9 mouse cellular contexts compared by ENCODE assay signal in the genomic region with DNA sequence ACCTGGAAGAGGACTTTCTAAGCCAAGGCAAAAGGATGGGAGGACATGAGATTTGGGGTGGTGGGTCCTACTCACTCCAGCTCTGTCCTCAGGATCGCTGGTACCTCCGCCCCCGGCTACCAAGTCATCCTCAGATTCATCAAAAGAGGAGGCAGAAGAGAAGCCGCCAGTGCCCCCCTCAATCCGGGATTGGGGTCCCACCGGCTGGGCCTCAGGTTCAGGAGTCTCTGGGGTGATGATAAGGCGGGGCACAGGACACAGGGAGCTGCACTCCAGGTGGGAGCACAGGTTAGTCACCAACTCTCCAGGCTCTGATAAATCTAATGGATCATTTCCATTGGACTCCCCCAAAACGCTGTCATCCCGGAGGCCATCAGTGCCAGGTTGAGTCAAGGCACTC. TPM values are rescaled to one million over a fixed set of nuclear protein-coding genes. Genes with fewer than 3 reads are reported as not detected.
DNase-seq lines count a peak whose midpoint lies in the region; ATAC-seq and TF ChIP-seq lines count a peak whose summit lies in the region.
"Had no signal": no experiment of that assay in that cellular context is flagged by ENCODE, and none has a peak within 500 bp of the region (broad histone marks: within the 10 kb centered on the region; RNA-seq: fewer than 3 reads in every experiment).

No protein-coding gene starts in this region.

- H3K27me3 ChIP-seq in heart, embryonic 14.5 days (ENCODE audit: control insufficient read depth, insufficient read depth, low read length), result no peaks in the 10 kb centered on the region
- H3K27me3 ChIP-seq in G1E (ENCODE audit: insufficient read depth, low read length), result no peaks in the 10 kb centered on the region
- H3K27me3 ChIP-seq in forebrain, embryonic 16.5 days (replicated peaks; ENCODE audit: control insufficient read depth, insufficient read depth, low read length), result no peaks in the 10 kb centered on the region
- H3K27me3 ChIP-seq: Patski had no signal

- no peak overlapping the region for H3K27ac ChIP-seq in heart, embryonic 14.5 days (replicated peaks in 1 of 2; ENCODE audit: control insufficient read depth in 1 of 2, insufficient read depth in 1 of 2, low read depth in 2 of 2, low read length in 2 of 2)
- H3K27ac ChIP-seq in forebrain, embryonic 16.5 days (ENCODE audit: low read length), result no peak overlapping the region
- H3K27ac ChIP-seq in macrophage, result no peak overlapping the region

- H3K4me2 ChIP-seq in heart, embryonic 14.5 days (ENCODE audit: low read length), result peak overlapping the region; percentile 86
- peak overlapping the region; percentile 78 for H3K4me2 ChIP-seq in forebrain, embryonic 16.5 days (ENCODE audit: low read length)

- TF ChIP-seq CTCF in G1E (IDR thresholded peaks at IDR 0.05; ENCODE audit: low read depth, low read length), result no peak

- H3K4me1 ChIP-seq in heart, embryonic 14.5 days (ENCODE audit: control insufficient read depth in 2 of 2, insufficient read depth in 2 of 2, low read length in 2 of 2), result peaks cover 22 to 37% of the 10 kb centered on the region in 2 experiments
- peaks cover 71% of the 10 kb centered on the region for H3K4me1 ChIP-seq in G1E (ENCODE audit: insufficient read depth, low read depth, low read length)
- H3K4me1 ChIP-seq in forebrain, embryonic 16.5 days (replicated peaks; ENCODE audit: control insufficient read depth, insufficient read depth, low read length), result peaks cover 52% of the 10 kb centered on the region

- H3K4me3 ChIP-seq in heart, embryonic 14.5 days (ENCODE audit: control insufficient read depth in 1 of 2, insufficient read depth in 1 of 2, low read depth in 1 of 2, low read length in 2 of 2), result peak overlapping the region; percentile 75 to 84
- H3K4me3 ChIP-seq in G1E (ENCODE audit: low read depth, low read length) (peak overlapping the region; percentile 89; the same call in 1 of the 2 replicates), macrophage (ENCODE audit: inconsistent target) (peak overlapping the region; percentile 63)
- peak overlapping the region; percentile 89 for H3K4me3 ChIP-seq in forebrain, embryonic 16.5 days (replicated peaks; ENCODE audit: low read length)

- DNase-seq in heart, adult 18-20 months, result no peak
- no peak for DNase-seq in G1E (ENCODE audit: low spot score)
- no peak for DNase-seq in urinary bladder, postnatal 36 days (ENCODE audit: low spot score in 2 of 2)
- DNase-seq in adrenal gland, postnatal 10 days, result no peak
- no peak for DNase-seq in layer of hippocampus, adult 8-10 months (ENCODE audit: low spot score in 2 of 2)

- H3K9ac ChIP-seq in heart, embryonic 14.5 days (ENCODE audit: low read length), result peak overlapping the region; percentile 83
- H3K9ac ChIP-seq in forebrain, embryonic 16.5 days (replicated peaks; ENCODE audit: low read depth, low read length), result peak overlapping the region; percentile 85

- WGBS in heart, embryonic 14.5 days, result 23% methylated on average over 9 of the region's 9 CpGs
- 21% methylated on average over 9 of the region's 9 CpGs for WGBS in forebrain, embryonic 16.5 days
- 75% methylated on average over 9 of the region's 9 CpGs for WGBS in macrophage (ENCODE audit: missing documents)

- no peak for ATAC-seq in heart, embryonic 14.5 days (ENCODE audit: insufficient number of reproducible peaks, insufficient read depth, low FRiP score, low read depth)
- ATAC-seq in G1E (ENCODE audit: extremely low read depth, insufficient number of reproducible peaks, low FRiP score, poor library complexity, severe bottlenecking), result no peak
- no peak for ATAC-seq in forebrain, embryonic 16.5 days

- no peaks in the 10 kb centered on the region for H3K36me3 ChIP-seq in heart, embryonic 14.5 days (ENCODE audit: control insufficient read depth, insufficient read depth, low read length)
- H3K36me3 ChIP-seq in G1E (replicated peaks) (peaks cover 42% of the 10 kb centered on the region), macrophage (ENCODE audit: inconsistent target) (no peaks in the 10 kb centered on the region)
- H3K36me3 ChIP-seq in forebrain, embryonic 16.5 days (ENCODE audit: control insufficient read depth, insufficient read depth), result peaks cover 2% of the 10 kb centered on the region; the same call in 1 of the 2 replicates

- H3K9me3 ChIP-seq in heart, embryonic 14.5 days (ENCODE audit: control insufficient read depth, low read length), result no peaks in the 10 kb centered on the region
- H3K9me3 ChIP-seq in G1E (replicated peaks), result no peaks in the 10 kb centered on the region
- no peaks in the 10 kb centered on the region for H3K9me3 ChIP-seq in forebrain, embryonic 16.5 days (ENCODE audit: control insufficient read depth, low read length)

- H3K79me2 ChIP-seq in macrophage (ENCODE audit: inconsistent target), result peaks cover 52% of the 10 kb centered on the region

RNA-seq across cellular contexts. Expression of gene Itpkc, which starts 1.2 kb away (rescaled TPM):
- 3.4 and 3.8 TPM in 2 replicates for polyA plus RNA-seq in heart, embryonic 14.5 days (2014; fragmentation: Nextera tagmentation; extraction: Ambion mirVana)
- total RNA-seq in heart, adult 18-20 months (2021), result 1 to 10 TPM; 4.6 TPM
- total RNA-seq in G1E (2014; fragmentation: Nextera tagmentation) (5.3 and 6.6 TPM in 2 replicates), G1E (2017) (4.6 TPM in 2 replicates)
- polyA plus RNA-seq in G1E (2012) (3.5 and 3.9 TPM in 2 replicates), macrophage (2018) (4.0 to 6.8 TPM (median 6.2 TPM) in 3 replicates)
- 6.2 and 6.4 TPM in 2 replicates for polyA plus RNA-seq in forebrain, embryonic 16.5 days (2015; fragmentation: Nextera tagmentation; extraction: Ambion mirVana)
- 100 to 1,000 TPM in 7 of 26 experiments, 10 to 100 TPM in 19; 14.1 to 149 (median 55.4) TPM for total RNA-seq in macrophage (2018; cell fraction: chromatin; rRNA removed)
- 10 to 100 TPM in 13 of 26 experiments, 1 to 10 TPM in 13; 5.2 to 39.8 (median 10.0) TPM for total RNA-seq in macrophage (2018; cell fraction: cytosol; rRNA removed)
- 100 to 1,000 TPM in 1 of 26 experiments, 10 to 100 TPM in 24, 1 to 10 TPM in 1; 9.0 to 111 (median 34.1) TPM for total RNA-seq in macrophage (2018; cell fraction: nucleus; rRNA removed)
- 10 to 100 TPM in 1 of 2 experiments, 1 to 10 TPM in 1; 9.6 to 10.5 TPM for total RNA-seq in adrenal gland, postnatal 10 days (2021)
- total RNA-seq in layer of hippocampus, adult 8-10 months (2022), result 10 to 100 TPM; 10.6 to 13.5 (median 12.4) TPM

RNA-seq across cellular contexts. Expression of gene Coq8b, which starts 5.5 kb away (rescaled TPM):
- polyA plus RNA-seq in heart, embryonic 14.5 days (2014; fragmentation: Nextera tagmentation; extraction: Ambion mirVana), result 9.9 and 11.9 TPM in 2 replicates
- 10 to 100 TPM in 1 of 2 experiments, 1 to 10 TPM in 1; 9.8 to 11.3 TPM for total RNA-seq in heart, adult 18-20 months (2021)
- 19.3 and 30.4 TPM in 2 replicates for total RNA-seq in G1E (2014; fragmentation: Nextera tagmentation)
- 25.3 and 25.5 TPM in 2 replicates for total RNA-seq in G1E (2017)
- polyA plus RNA-seq in G1E (2012), result 62.2 and 65.3 TPM in 2 replicates
- polyA plus RNA-seq in forebrain, embryonic 16.5 days (2015; fragmentation: Nextera tagmentation; extraction: Ambion mirVana), result 26.3 and 27.2 TPM in 2 replicates
- 10 to 100 TPM; 18.6 to 94.5 (median 54.0) TPM for total RNA-seq in macrophage (2018; cell fraction: chromatin; rRNA removed)
- total RNA-seq in macrophage (2018; cell fraction: cytosol; rRNA removed), result 10 to 100 TPM; 14.7 to 24.2 (median 19.7) TPM
- total RNA-seq in macrophage (2018; cell fraction: nucleus; rRNA removed), result 10 to 100 TPM; 12.1 to 45.8 (median 27.7) TPM
- 15.6 to 17.3 TPM (median 16.0 TPM) in 3 replicates for polyA plus RNA-seq in macrophage (2018)
- total RNA-seq in adrenal gland, postnatal 10 days (2021), result 10 to 100 TPM; 33.1 to 36.8 TPM
- total RNA-seq in layer of hippocampus, adult 8-10 months (2022), result 10 to 100 TPM; 38.9 to 48.4 (median 42.6) TPM

RNA-seq across cellular contexts. Expression of gene Numbl, which starts 31.0 kb away (rescaled TPM):
- polyA plus RNA-seq in heart, embryonic 14.5 days (2014; fragmentation: Nextera tagmentation; extraction: Ambion mirVana), result 3.3 and 5.4 TPM in 2 replicates
- total RNA-seq in heart, adult 18-20 months (2021), result 1 to 10 TPM; 2.4 to 3.3 TPM
- total RNA-seq in G1E (2014; fragmentation: Nextera tagmentation) (2.9 and 4.5 TPM in 2 replicates), G1E (2017) (1.3 and 1.6 TPM in 2 replicates)
- polyA plus RNA-seq in G1E (2012) (5.7 TPM in 2 replicates), macrophage (2018) (2.0 to 3.1 TPM (median 2.4 TPM) in 3 replicates)
- polyA plus RNA-seq in forebrain, embryonic 16.5 days (2015; fragmentation: Nextera tagmentation; extraction: Ambion mirVana), result 42.2 and 43.3 TPM in 2 replicates
- total RNA-seq in macrophage (2018; cell fraction: chromatin; rRNA removed), result 10 to 100 TPM in 5 of 26 experiments, 1 to 10 TPM in 21; 2.1 to 14.8 (median 6.4) TPM
- total RNA-seq in macrophage (2018; cell fraction: cytosol; rRNA removed), result 1 to 10 TPM in 24 of 26 experiments, under 1 TPM in 2; 0.68 to 5.4 (median 2.2) TPM
- total RNA-seq in macrophage (2018; cell fraction: nucleus; rRNA removed), result 10 to 100 TPM in 1 of 26 experiments, 1 to 10 TPM in 23, under 1 TPM in 2; 0.83 to 10.4 (median 3.2) TPM
- total RNA-seq in adrenal gland, postnatal 10 days (2021), result 10 to 100 TPM; 11.3 to 13.6 TPM
- total RNA-seq in layer of hippocampus, adult 8-10 months (2022), result 100 to 1,000 TPM; 110 to 133 (median 125) TPM

RNA-seq across cellular contexts. Expression of gene Snrpa, which starts 31.2 kb away (rescaled TPM):
- 140 and 150 TPM in 2 replicates for polyA plus RNA-seq in heart, embryonic 14.5 days (2014; fragmentation: Nextera tagmentation; extraction: Ambion mirVana)
- total RNA-seq in heart, adult 18-20 months (2021), result 10 to 100 TPM; 40.1 to 40.2 TPM
- 249 and 291 TPM in 2 replicates for total RNA-seq in G1E (2014; fragmentation: Nextera tagmentation)
- total RNA-seq in G1E (2017), result 96.6 and 101 TPM in 2 replicates
- polyA plus RNA-seq in G1E (2012), result 608 and 872 TPM in 2 replicates
- 227 and 232 TPM in 2 replicates for polyA plus RNA-seq in forebrain, embryonic 16.5 days (2015; fragmentation: Nextera tagmentation; extraction: Ambion mirVana)
- total RNA-seq in macrophage (2018; cell fraction: chromatin; rRNA removed), result 10 to 100 TPM; 18.0 to 72.3 (median 50.1) TPM
- total RNA-seq in macrophage (2018; cell fraction: cytosol; rRNA removed), result 10 to 100 TPM; 51.9 to 79.0 (median 62.5) TPM
- total RNA-seq in macrophage (2018; cell fraction: nucleus; rRNA removed), result 100 to 1,000 TPM in 1 of 26 experiments, 10 to 100 TPM in 25; 22.3 to 135 (median 47.9) TPM
- polyA plus RNA-seq in macrophage (2018), result 56.0 to 80.4 TPM (median 77.1 TPM) in 3 replicates
- total RNA-seq in adrenal gland, postnatal 10 days (2021), result 10 to 100 TPM; 59.6 to 66.9 TPM
- 100 to 1,000 TPM in 1 of 4 experiments, 10 to 100 TPM in 3; 82.0 to 108 (median 85.0) TPM for total RNA-seq in layer of hippocampus, adult 8-10 months (2022)

RNA-seq across cellular contexts. Expression of gene BC024978, which starts 31.7 kb away (rescaled TPM):
- 3.3 and 3.7 TPM in 2 replicates for polyA plus RNA-seq in heart, embryonic 14.5 days (2014; fragmentation: Nextera tagmentation; extraction: Ambion mirVana)
- total RNA-seq in heart, adult 18-20 months (2021), result 10 to 100 TPM; 10.8 to 15.7 TPM
- total RNA-seq in G1E (2014; fragmentation: Nextera tagmentation), result 14.5 and 15.5 TPM in 2 replicates
- total RNA-seq in G1E (2017), result 2.7 and 3.3 TPM in 2 replicates
- polyA plus RNA-seq in G1E (2012), result 3.5 and 4.8 TPM in 2 replicates
- 3.6 and 5.1 TPM in 2 replicates for polyA plus RNA-seq in forebrain, embryonic 16.5 days (2015; fragmentation: Nextera tagmentation; extraction: Ambion mirVana)
- 10 to 100 TPM in 22 of 26 experiments, 1 to 10 TPM in 4; 5.7 to 25.5 (median 14.7) TPM for total RNA-seq in macrophage (2018; cell fraction: chromatin; rRNA removed)
- total RNA-seq in macrophage (2018; cell fraction: cytosol; rRNA removed), result 10 to 100 TPM in 1 of 26 experiments, 1 to 10 TPM in 25; 6.5 to 12.0 (median 8.4) TPM
- 10 to 100 TPM in 20 of 26 experiments, 1 to 10 TPM in 6; 5.8 to 23.7 (median 15.1) TPM for total RNA-seq in macrophage (2018; cell fraction: nucleus; rRNA removed)
- polyA plus RNA-seq in macrophage (2018), result 5.6 to 8.4 TPM (median 6.5 TPM) in 3 replicates
- total RNA-seq in adrenal gland, postnatal 10 days (2021), result 10 to 100 TPM; 16.1 to 18.1 TPM
- 10 to 100 TPM; 20.9 to 27.3 (median 25.7) TPM for total RNA-seq in layer of hippocampus, adult 8-10 months (2022)

Comparison
In these comparisons a context has a peak if more than half of its experiments do, and no peak if none do; other contexts are left out.
1. RNA of gene Numbl, which starts 31.0 kb away (total RNA-seq): 110 to 133 TPM in layer of hippocampus, adult 8-10 months; 11.3 to 13.6 TPM in adrenal gland, postnatal 10 days, 1.3 to 4.5 TPM in G1E and 2.4 to 3.3 TPM in heart, adult 18-20 months; every median in the first group is over 4 times any median in the second.
2. Peak in every context shown above with its lines, with median percentiles within 50 percentile points of each other: H3K4me3 ChIP-seq.